Comparison of ENCODE assay signal across 22 mouse cellular contexts in the genomic region with DNA sequence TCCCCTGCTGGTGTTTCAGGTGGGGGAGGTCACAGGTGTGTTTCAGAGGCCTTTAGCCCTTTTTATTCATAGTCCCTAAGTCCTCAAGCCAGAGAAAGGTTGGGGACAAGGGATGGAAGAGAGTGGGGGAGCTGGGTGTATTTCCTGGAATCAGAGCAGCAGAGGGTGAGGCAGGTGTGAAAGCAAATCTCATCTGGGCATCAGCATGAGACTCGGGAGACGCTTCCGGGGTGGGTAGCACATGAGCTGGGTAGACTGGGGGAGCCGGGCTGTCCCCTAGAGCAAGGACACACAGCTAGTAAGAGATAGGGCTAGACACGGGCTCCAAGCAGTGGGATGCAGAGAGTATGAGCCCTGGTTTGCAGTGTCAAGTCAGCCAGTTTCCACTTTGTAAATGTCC. TPM values are rescaled to one million over a fixed set of nuclear protein-coding genes. Genes with fewer than 3 reads are reported as not detected.
A peak's percentile ranks its signal among the peaks of the same experiment; 100 is the strongest.
DNase-seq lines count a peak whose midpoint lies in the region; TF ChIP-seq lines count a peak whose summit lies in the region.
"Had no signal": no experiment of that assay in that cellular context is flagged by ENCODE, and none has a peak within 500 bp of the region (broad histone marks: within the 10 kb centered on the region; RNA-seq: fewer than 3 reads in every experiment).

No protein-coding gene starts in this region.

- H3K27ac ChIP-seq in kidney, adult 2 months (ENCODE audit: insufficient read depth, low read depth, low read length) = no peak overlapping the region
- H3K27ac ChIP-seq: embryonic facial prominence, embryonic 13.5 days; forebrain, embryonic 12.5 days; gastrocnemius, adult 2 months; heart, embryonic 13.5 days; hindbrain, embryonic 15.5 days had no signal

- intact Hi-C loops in left cerebral cortex, postnatal 14 days (cut with DNase I) = no loop called here

- TF ChIP-seq POLR2A in kidney, adult 2 months (IDR thresholded peaks at IDR 0.05; ENCODE audit: low read depth, low read length) = no peak

- H3K36me3 ChIP-seq in kidney, adult 2 months (ENCODE audit: control insufficient read depth, insufficient read depth, low read length) = no peaks in the 10 kb centered on the region
- H3K36me3 ChIP-seq: embryonic facial prominence, embryonic 13.5 days; forebrain, embryonic 12.5 days; G1E; heart, embryonic 13.5 days; hindbrain, embryonic 15.5 days had no signal

- no peak overlapping the region for H3K4me3 ChIP-seq in kidney, adult 2 months (ENCODE audit: insufficient read depth, low read depth, low read length)
- H3K4me3 ChIP-seq: embryonic facial prominence, embryonic 13.5 days; forebrain, embryonic 12.5 days; gastrocnemius, adult 2 months; heart, embryonic 13.5 days; hindbrain, embryonic 15.5 days had no signal

- peak; percentile 17 to 18 for DNase-seq in spleen, postnatal 36 days (ENCODE audit: low spot score in 2 of 2)
- no peak for DNase-seq in spleen, adult 12 weeks (ENCODE audit: low spot score)
- DNase-seq in T-cell, adult 2 months (ENCODE audit: low spot score) = peak; percentile 54
- peak; percentile 56 for DNase-seq in naive thymus-derived CD4-positive, alpha-beta T cell, adult 2 months (ENCODE audit: low read depth)
- peak; percentile 46 for DNase-seq in thymus, postnatal 25 days
- DNase-seq in kidney, adult 2 months = no peak
- no peak for DNase-seq in left cerebral cortex, postnatal 14 days (ENCODE audit: low spot score in 2 of 2)
- DNase-seq in cerebellum, postnatal 36 days = no peak
- DNase-seq: adrenal gland, postnatal 14 days; cerebellum, adult 11-12 months; cerebellum, adult 9-10 months; cerebellum, postnatal 25 days; gastrocnemius, adult 2 months; gastrocnemius, postnatal 36 days; heart, adult 11 months; heart, postnatal 36 days had no signal

- WGBS in kidney, adult 2 months = 37% methylated on average over 5 of the region's 5 CpGs

- H3K4me1 ChIP-seq in kidney, adult 2 months (ENCODE audit: control insufficient read depth, insufficient read depth, low read length) = no peaks in the 10 kb centered on the region
- H3K4me1 ChIP-seq: forebrain, embryonic 12.5 days; hindbrain, embryonic 15.5 days had no signal

- H3K27me3 ChIP-seq in kidney, adult 2 months (replicated peaks; ENCODE audit: control insufficient read depth, insufficient read depth, low read length) = no peaks in the 10 kb centered on the region; the same call in 1 of the 2 replicates

- TF ChIP-seq CTCF in kidney, adult 2 months (conservative IDR thresholded peaks at IDR 0.05; ENCODE audit: insufficient read depth, insufficient read length, low read depth, low read length) = no peak

RNA-seq across cellular contexts. Expression of a gene that starts 16.7 kb away (rescaled TPM):
- 0.65 and 1.4 TPM in 2 replicates for polyA plus RNA-seq in kidney, adult 2 months (2012; rRNA removed)
- not detected for total RNA-seq in left cerebral cortex, postnatal 14 days (2021)
- polyA plus RNA-seq: forebrain, embryonic 16.5 days had no signal

Comparison
In these comparisons a context has a peak if more than half of its experiments do, and no peak if none do; other contexts are left out.
1. DNase-seq: peak in spleen, postnatal 36 days (2 of 2), T-cell, adult 2 months (single experiment), naive thymus-derived CD4-positive, alpha-beta T cell, adult 2 months (single experiment) and thymus, postnatal 25 days (single experiment); none in spleen, adult 12 weeks (single experiment), kidney, adult 2 months (single experiment), left cerebral cortex, postnatal 14 days (0 of 2) and cerebellum, postnatal 36 days (0 of 2).